8 mouse cellular contexts compared by ENCODE assay signal in the genomic region with DNA sequence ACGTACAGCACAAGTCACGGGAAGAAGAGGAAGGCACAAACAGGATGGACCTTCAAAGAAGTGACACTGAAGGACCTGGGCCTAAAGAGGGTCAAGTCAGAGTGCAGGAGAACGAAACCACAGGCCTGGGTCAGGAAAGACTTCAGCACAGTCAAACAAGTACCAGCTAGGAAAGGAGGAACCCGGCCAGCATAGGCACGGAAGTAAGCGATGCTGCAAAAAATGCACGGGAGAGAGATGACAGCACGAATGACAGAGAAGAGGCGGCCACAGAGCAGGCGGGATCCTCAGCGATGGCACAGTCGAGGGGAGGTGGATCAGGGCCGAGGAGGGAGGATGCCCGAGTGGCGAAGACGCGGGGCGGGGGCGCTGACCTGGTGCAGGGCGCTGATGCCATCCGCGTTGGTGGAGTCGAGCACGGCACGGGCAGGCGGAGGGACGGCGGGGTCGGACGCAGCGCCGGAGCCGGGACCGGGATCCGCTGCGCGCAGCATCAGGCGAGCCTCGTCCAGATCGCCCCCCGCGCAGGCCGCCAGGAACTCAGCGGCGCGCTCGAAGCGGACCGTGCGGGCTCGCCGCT. TPM values are rescaled to one million over a fixed set of nuclear protein-coding genes. Genes with fewer than 3 reads are reported as not detected.
A peak's percentile ranks its signal among the peaks of the same experiment; 100 is the strongest.
DNase-seq lines count a peak whose midpoint lies in the region; ATAC-seq and TF ChIP-seq lines count a peak whose summit lies in the region.

No protein-coding gene starts in this region.

- peaks cover 35% of the 10 kb centered on the region for H3K4me1 ChIP-seq in midbrain, embryonic 16.5 days (ENCODE audit: control insufficient read depth, insufficient read depth, low read length)

- H3K9ac ChIP-seq in midbrain, embryonic 16.5 days (ENCODE audit: low read depth, low read length), result peak overlapping the region; percentile 92

- under 1% methylated on average over 51 of the region's 52 CpGs for WGBS in midbrain, embryonic 16.5 days

- intact Hi-C loops in gastrocnemius, adult 2 months (cut with DNase I), result loop anchor here (10.0 kb wide), 1 partner anchor 1784 kb away; a partner anchor contains a TSS

- peak; percentile 60 for DNase-seq in gastrocnemius, adult 2 months
- DNase-seq in gastrocnemius, postnatal 25 days, result no peak
- DNase-seq in cerebellum, adult 8-10 months, result peak; percentile 69
- peak; percentile 39 to 40 for DNase-seq in frontal cortex, postnatal 36 days (ENCODE audit: low spot score in 2 of 2)
- peak; percentile 39 for DNase-seq in kidney, adult 18-20 months
- DNase-seq in liver, result peak; percentile 66
- peak; percentile 57 for DNase-seq in splenic B cell, adult 2 months (ENCODE audit: low read depth, low spot score)

- no peak for TF ChIP-seq CTCF in gastrocnemius, adult 2 months (IDR thresholded peaks at IDR 0.05)

- H3K4me3 ChIP-seq in gastrocnemius, adult 2 months, result peak overlapping the region; percentile 95
- H3K4me3 ChIP-seq in midbrain, embryonic 16.5 days (ENCODE audit: low read depth, low read length), result peak overlapping the region; percentile 83

- no peaks in the 10 kb centered on the region for H3K27me3 ChIP-seq in midbrain, embryonic 16.5 days (ENCODE audit: control insufficient read depth, insufficient read depth, low read depth, low read length)
- no peaks in the 10 kb centered on the region for H3K27me3 ChIP-seq in splenic B cell, adult 2 months (ENCODE audit: control insufficient read depth, insufficient read depth, low read length, poor library complexity, severe bottlenecking)

- peak overlapping the region; percentile 99 for H3K27ac ChIP-seq in gastrocnemius, adult 2 months
- peak overlapping the region; percentile 89 for H3K27ac ChIP-seq in midbrain, embryonic 16.5 days (ENCODE audit: low read length)

- H3K4me2 ChIP-seq in midbrain, embryonic 16.5 days (ENCODE audit: low read length), result peak overlapping the region; percentile 85

- H3K9me3 ChIP-seq in midbrain, embryonic 16.5 days (replicated peaks; ENCODE audit: control insufficient read depth, low read length, poor library complexity, severe bottlenecking), result no peaks in the 10 kb centered on the region

- ATAC-seq in midbrain, embryonic 16.5 days, result peak; percentile 55

- peaks cover 7% of the 10 kb centered on the region for H3K36me3 ChIP-seq in midbrain, embryonic 16.5 days (ENCODE audit: control insufficient read depth, insufficient read depth, low read length)
- peaks cover 2% of the 10 kb centered on the region for H3K36me3 ChIP-seq in splenic B cell, adult 2 months (ENCODE audit: control insufficient read depth, insufficient read depth, low read length, poor library complexity, severe bottlenecking)

RNA-seq across cellular contexts. Expression of a gene that starts 0.5 kb away (rescaled TPM):
- 10 to 100 TPM; 17.8 to 24.8 TPM for total RNA-seq in gastrocnemius, adult 2 months (2021)
- total RNA-seq in gastrocnemius, postnatal 25 days (2021), result 10 to 100 TPM; 20.6 to 22.3 TPM
- polyA plus RNA-seq in midbrain, embryonic 16.5 days (2015; fragmentation: Nextera tagmentation; extraction: Ambion mirVana), result 35.6 and 44.7 TPM in 2 replicates

RNA-seq across cellular contexts. Expression of a gene that starts 15.2 kb away (rescaled TPM):
- total RNA-seq in gastrocnemius, adult 2 months (2021), result 1,000 to 10,000 TPM in 1 of 2 experiments, 100 to 1,000 TPM in 1; 398 to 1,232 TPM
- 100 to 1,000 TPM; 151 to 768 TPM for total RNA-seq in gastrocnemius, postnatal 25 days (2021)
- polyA plus RNA-seq in midbrain, embryonic 16.5 days (2015; fragmentation: Nextera tagmentation; extraction: Ambion mirVana), result 3.2 and 3.6 TPM in 2 replicates

RNA-seq across cellular contexts. Expression of a gene that starts 23.0 kb away (rescaled TPM):
- total RNA-seq in gastrocnemius, adult 2 months (2021), result under 1 TPM in 1 of 2 experiments, not detected in 1; 0.41 TPM
- under 1 TPM in 1 of 2 experiments, not detected in 1; 0.29 TPM for total RNA-seq in gastrocnemius, postnatal 25 days (2021)
- 1.8 TPM in 2 replicates for polyA plus RNA-seq in midbrain, embryonic 16.5 days (2015; fragmentation: Nextera tagmentation; extraction: Ambion mirVana)

RNA-seq across cellular contexts. Expression of a gene that starts 31.3 kb away (rescaled TPM):
- not detected for total RNA-seq in gastrocnemius, adult 2 months (2021)
- total RNA-seq in gastrocnemius, postnatal 25 days (2021), result not detected
- 2.2 and 2.4 TPM in 2 replicates for polyA plus RNA-seq in midbrain, embryonic 16.5 days (2015; fragmentation: Nextera tagmentation; extraction: Ambion mirVana)

RNA-seq across cellular contexts. Expression of a gene that starts 40.5 kb away (rescaled TPM):
- total RNA-seq in gastrocnemius, adult 2 months (2021), result 1 to 10 TPM; 1.5 to 3.7 TPM
- total RNA-seq in gastrocnemius, postnatal 25 days (2021), result 1 to 10 TPM; 1.5 to 2.2 TPM
- 12.8 TPM in 2 replicates for polyA plus RNA-seq in midbrain, embryonic 16.5 days (2015; fragmentation: Nextera tagmentation; extraction: Ambion mirVana)
